Mouse (Mus musculus) thymus, adult 2 months (tissue): Measurements from ENCODE around the gene Plxna4.

Source experiments
- CTCF ChIP-seq: fragments of 200-500 bp; IDR thresholded peaks from 2 replicates; pipeline ENCODE4 v1.5.1; 2012; ENCODE audit warnings: mild to moderate bottlenecking, control low read depth, low read length, moderate library complexity, borderline replicate concordance; ENCODE audit not compliant: control insufficient read depth, poor library complexity, insufficient read depth; ENCODE audit errors: extremely low read depth
- POLR2A ChIP-seq: fragments of 200-500 bp; IDR thresholded peaks from 2 replicates; pipeline ENCODE4 v1.6.1; 2012; ENCODE audit warnings: mild to moderate bottlenecking, low read length, control low read depth, moderate library complexity; ENCODE audit not compliant: control insufficient read depth, poor library complexity, insufficient read depth; ENCODE audit errors: extremely low read depth

- no peak for TF ChIP-seq CTCF
- TF ChIP-seq POLR2A: no peak
Measured at GRCm38 (mm10) chr6:32348126-32348525, 239.9 kb downstream of the Plxna4 start.
